ENCODE assay signal across 10 mouse cellular contexts in the genomic region with DNA sequence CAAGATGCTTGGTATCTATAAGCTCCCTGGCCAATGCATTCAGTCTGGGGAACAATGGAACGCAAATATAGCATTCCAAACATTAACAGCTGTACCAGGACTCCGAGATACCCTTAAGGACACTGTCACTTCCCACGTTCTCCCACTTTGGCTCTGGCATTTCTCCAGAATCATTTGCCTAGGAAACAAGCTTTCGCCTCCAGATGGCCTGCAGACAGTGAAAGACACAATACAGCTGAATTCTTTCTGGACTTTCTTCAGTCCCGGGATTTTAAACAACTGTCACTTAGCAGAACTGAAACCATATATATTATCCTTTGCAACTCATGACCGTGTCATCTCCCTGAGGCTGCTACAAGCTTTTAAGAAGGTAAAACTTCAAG.
DNase-seq lines count a peak whose midpoint lies in the region; ATAC-seq and TF ChIP-seq lines count a peak whose summit lies in the region.
"Had no signal": no experiment of that assay in that cellular context is flagged by ENCODE, and none has a peak within 500 bp of the region (broad histone marks: within the 10 kb centered on the region; RNA-seq: fewer than 3 reads in every experiment).

No protein-coding gene starts in this region.

- H3K4me1 ChIP-seq in intestine, embryonic 15.5 days (replicated peaks): no peaks in the 10 kb centered on the region
- no peaks in the 10 kb centered on the region for H3K4me1 ChIP-seq in intestine, postnatal 0 days (replicated peaks; ENCODE audit: control insufficient read depth, insufficient read depth, low read length)
- no peaks in the 10 kb centered on the region for H3K4me1 ChIP-seq in stomach, embryonic 16.5 days (ENCODE audit: control insufficient read depth, insufficient read depth, low read length)

- TF ChIP-seq CTCF in intestine, postnatal 0 days (IDR thresholded peaks at IDR 0.05; ENCODE audit: low read depth): no peak

- no peak overlapping the region for H3K27ac ChIP-seq in intestine, embryonic 15.5 days
- no peak overlapping the region for H3K27ac ChIP-seq in intestine, postnatal 0 days (ENCODE audit: low read depth, low read length)
- H3K27ac ChIP-seq in stomach, embryonic 16.5 days (ENCODE audit: low read length): peak overlapping the region; percentile 62
- H3K27ac ChIP-seq: neural tube, embryonic 13.5 days had no signal

- H3K4me3 ChIP-seq in intestine, embryonic 15.5 days (replicated peaks): no peak overlapping the region
- H3K4me3 ChIP-seq in intestine, postnatal 0 days (ENCODE audit: low read depth, low read length): no peak overlapping the region
- no peak overlapping the region for H3K4me3 ChIP-seq in stomach, embryonic 16.5 days (replicated peaks; ENCODE audit: low read length)
- H3K4me3 ChIP-seq: neural tube, embryonic 13.5 days had no signal

- no peaks in the 10 kb centered on the region for H3K9me3 ChIP-seq in intestine, embryonic 15.5 days
- no peaks in the 10 kb centered on the region for H3K9me3 ChIP-seq in intestine, postnatal 0 days (ENCODE audit: control insufficient read depth)
- H3K9me3 ChIP-seq in stomach, embryonic 16.5 days (replicated peaks; ENCODE audit: control insufficient read depth, low read length): no peaks in the 10 kb centered on the region
- H3K9me3 ChIP-seq: neural tube, embryonic 13.5 days had no signal

- H3K27me3 ChIP-seq in intestine, embryonic 15.5 days (replicated peaks): 0 out of 2 replicates have a peak, but pooled peaks cover 2% of the 10 kb centered on the region
- H3K27me3 ChIP-seq in intestine, postnatal 0 days (replicated peaks; ENCODE audit: control insufficient read depth, insufficient read depth, low read length): no peaks in the 10 kb centered on the region
- peaks cover 6% of the 10 kb centered on the region for H3K27me3 ChIP-seq in stomach, embryonic 16.5 days (ENCODE audit: control insufficient read depth, insufficient read depth, low read length)

- no peak overlapping the region for H3K4me2 ChIP-seq in intestine, embryonic 15.5 days (replicated peaks)
- H3K4me2 ChIP-seq in intestine, postnatal 0 days (replicated peaks; ENCODE audit: low read depth): no peak overlapping the region
- no peak overlapping the region for H3K4me2 ChIP-seq in stomach, embryonic 16.5 days (ENCODE audit: low read depth, low read length)
- H3K4me2 ChIP-seq: neural tube, embryonic 13.5 days had no signal

- peak; percentile 11 to 24 for DNase-seq in cerebellum, postnatal 10 days
- no peak for DNase-seq in cerebellum, postnatal 14 days
- DNase-seq in retina, postnatal 1 day: peak; percentile 17
- no peak for DNase-seq in retina, embryonic 14.5 days (ENCODE audit: low spot score)
- DNase-seq in adrenal gland, adult 8-10 months: no peak
- DNase-seq: layer of hippocampus, postnatal 36 days had no signal

- 0 out of 2 replicates have a peak, but pooled peaks have one; percentile 39 for ATAC-seq in intestine, embryonic 15.5 days
- no peak for ATAC-seq in intestine, postnatal 0 days
- no peak for ATAC-seq in stomach, embryonic 16.5 days (ENCODE audit: insufficient read depth, low FRiP score)

- 43% methylated on average over 6 of the region's 6 CpGs for WGBS in intestine, embryonic 15.5 days
- whole genome bisulfite sequencing in intestine, postnatal 0 days: 56% methylated on average over 6 of the region's 6 CpGs
- WGBS in stomach, embryonic 16.5 days: 36% methylated on average over 6 of the region's 6 CpGs

- H3K36me3 ChIP-seq in intestine, embryonic 15.5 days: no peaks in the 10 kb centered on the region
- no peaks in the 10 kb centered on the region for H3K36me3 ChIP-seq in intestine, postnatal 0 days (ENCODE audit: control insufficient read depth, insufficient read depth)
- H3K36me3 ChIP-seq in stomach, embryonic 16.5 days (ENCODE audit: control insufficient read depth, insufficient read depth, low read length): no peaks in the 10 kb centered on the region
- H3K36me3 ChIP-seq: neural tube, embryonic 13.5 days had no signal

- H3K9ac ChIP-seq in intestine, embryonic 15.5 days: no peak overlapping the region
- H3K9ac ChIP-seq in intestine, postnatal 0 days (ENCODE audit: low read depth, low read length): no peak overlapping the region
- no peak overlapping the region for H3K9ac ChIP-seq in stomach, embryonic 16.5 days (ENCODE audit: low read length)
- H3K9ac ChIP-seq: neural tube, embryonic 13.5 days had no signal

Comparison
In these comparisons a context has a peak if more than half of its experiments do, and no peak if none do; other contexts are left out.
1. DNase-seq: peak in cerebellum, postnatal 10 days (2 of 2) and retina, postnatal 1 day (single experiment); none in cerebellum, postnatal 14 days (0 of 2), retina, embryonic 14.5 days (single experiment) and adrenal gland, adult 8-10 months (single experiment).